Mouse (Mus musculus) erythroblast, embryonic 14.5 days (primary cell): ENCODE measurements around the gene Heatr9.

Experiments used
- GATA1 ChIP-seq: IDR thresholded peaks from 2 replicates; pipeline ENCODE4 v1.6.1; 2012; ENCODE audit warnings: low read length, inconsistent platforms, mixed read lengths
- TAL1 ChIP-seq: IDR thresholded peaks from 3 replicates; pipeline ENCODE4 v1.6.1; 2012; ENCODE audit warnings: low read length, inconsistent platforms, mixed read lengths

DNA sequence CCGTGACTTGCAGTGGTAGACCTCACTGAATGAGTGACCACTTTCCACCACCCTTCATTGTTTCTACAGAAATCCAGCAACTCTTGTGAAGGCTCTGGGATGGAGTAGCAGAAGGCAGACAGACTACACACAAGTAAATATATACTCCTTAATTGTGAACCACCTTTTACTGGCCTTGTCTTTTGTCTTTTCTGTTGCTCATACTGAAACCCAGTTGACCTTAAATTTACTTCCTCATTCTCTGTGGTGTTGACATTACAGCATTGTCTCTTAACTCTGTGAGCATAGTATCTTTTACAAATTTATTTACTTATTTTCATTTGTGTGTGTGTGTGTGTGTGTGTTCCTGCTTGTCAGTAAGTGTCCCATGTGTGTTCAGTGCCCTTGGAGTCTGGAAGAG, 11.2 kb upstream of the Heatr9 start:
- no peak for TF ChIP-seq GATA1
- no peak for TF ChIP-seq TAL1
